Mouse (Mus musculus) C3H10T1/2 (cell line): ENCODE results near the gene Impad1. TPM values are rescaled to one million over a fixed set of nuclear protein-coding genes. Genes with fewer than 3 reads are reported as not detected.

Source experiments
- polyA plus RNA-seq, 2 experiments: library from polyadenylated mRNA; unstranded; fragments of >200 nt; fragmentation: generic; extraction: Trizol; gene quantifications; one replicate each; pipeline ENCODE4 v1.2.1; 2012; ENCODE audit warnings: missing spikeins in 2 of 2

Gene Impad1
- polyA plus RNA-seq = 10 to 100 TPM in 1 of 2 experiments, 1 to 10 TPM in 1; 1.3 to 11.5 TPM

DNA sequence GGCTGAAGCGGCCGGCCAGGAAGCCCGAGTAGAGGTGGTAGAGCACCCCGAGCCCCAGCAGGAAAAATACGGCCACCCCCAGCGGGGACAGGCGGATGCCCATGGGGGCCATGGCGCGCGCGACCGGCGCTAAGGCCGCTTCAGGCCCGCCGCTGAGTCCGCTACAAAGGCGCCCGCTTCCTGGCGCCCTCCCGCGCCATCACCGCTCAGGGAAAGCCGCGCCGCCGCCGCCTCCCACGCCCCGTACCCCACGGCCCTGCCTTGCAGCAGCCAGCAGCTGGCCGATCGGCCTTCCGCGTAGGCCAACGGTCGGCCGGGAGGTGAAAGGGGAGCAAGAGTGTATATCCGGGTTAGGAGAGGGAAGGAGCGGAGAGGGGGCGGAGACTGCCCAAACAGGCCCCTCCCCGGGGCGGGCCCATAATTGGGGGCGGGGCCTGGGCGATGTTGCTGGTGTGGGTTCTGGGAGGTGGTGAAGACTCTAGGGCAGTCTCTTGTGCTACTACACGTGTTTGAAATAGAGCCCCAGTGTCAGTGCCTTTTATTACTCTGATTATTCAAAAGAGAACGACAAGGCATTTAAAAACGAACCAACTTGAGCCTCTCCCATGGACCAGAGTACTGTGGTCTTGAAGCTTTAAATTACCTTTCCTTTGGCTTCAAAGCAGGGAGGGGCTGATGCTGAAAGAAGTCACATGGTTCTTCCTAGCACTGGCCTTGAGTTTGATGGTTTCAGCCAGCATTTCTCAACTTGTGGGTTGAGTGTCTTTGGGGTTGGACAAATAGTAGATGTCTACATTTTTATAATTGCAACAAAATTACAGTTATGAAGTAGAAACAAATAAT, at the start of gene Impad1:
Gene Impad1, minus strand, starts transcription at position 364 of the 843 bp plus-strand sequence.

